Mouse (Mus musculus) lung, adult 2 months (tissue): ENCODE measurements at regions not wholly inside any gene's neighbourhood (a gene's known extent, or its start where the extent isn't known, plus 50 kb on each side); places are given as distances from the start of the nearest gene placed in this dataset.

Experiments used
- DNase-seq: peaks from one replicate; pipeline ENCODE4 v3.0.0; 2022
- H3K4me1 ChIP-seq: fragments of 200-500 bp; 2 replicates; pipeline ENCODE4 v1.6.1; 2011; ENCODE audit warnings: low read length; ENCODE audit not compliant: control insufficient read depth, insufficient read depth
- H3K4me3 ChIP-seq: fragments of 200-500 bp; replicated peaks from 2 replicates; pipeline ENCODE3; 2011; ENCODE audit warnings: low read depth, mild to moderate bottlenecking, control low read depth, low read length; ENCODE audit errors: extremely low read depth
- CTCF ChIP-seq: fragments of 200-500 bp; IDR thresholded peaks from 2 replicates; pipeline ENCODE4 v1.5.1; 2011; ENCODE audit warnings: mild to moderate bottlenecking, low read length, control low read depth; ENCODE audit not compliant: insufficient read depth
- POLR2A ChIP-seq: fragments of 200-500 bp; IDR thresholded peaks from 2 replicates; pipeline ENCODE4 v1.6.1; 2011; ENCODE audit warnings: low read depth, mild to moderate bottlenecking, control low read depth, low read length, borderline replicate concordance; ENCODE audit errors: extremely low read depth
- WGBS: fragments of 180-500 bp; shearing (Covaris S2); methylation state at CpG from one replicate; pipeline ENCODE4 v1.1.7; 2018; 5-methylcytosine and 5-hydroxymethylcytosine counted together

DNA sequence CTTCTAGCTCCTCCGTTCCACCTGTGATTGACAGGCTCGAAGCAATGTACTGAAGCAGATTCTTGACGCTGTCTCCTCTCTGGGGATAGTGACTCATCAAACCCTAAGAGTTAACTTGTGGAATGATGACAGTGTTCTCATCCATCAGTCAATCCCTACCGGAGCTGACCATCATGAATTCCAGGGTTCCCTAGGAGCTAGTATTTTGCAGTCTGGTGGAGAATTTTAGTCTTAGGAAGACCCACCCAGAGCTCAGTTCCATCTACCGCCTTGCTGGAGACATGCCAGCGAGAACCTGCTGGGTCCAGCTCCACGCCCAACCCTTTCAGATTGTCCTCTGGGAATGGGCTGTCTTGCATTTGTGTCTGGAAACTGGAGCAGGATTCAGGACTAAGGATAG, 85.4 kb upstream of the Zfp366 start:
- Histone ChIP-seq H3K4me3 (no peak overlapping the region), H3K4me1 (no peaks in the 10 kb centered on the region; the same call in 1 of the 2 replicates)
- no peak for DNase-seq
- TF ChIP-seq CTCF (no peak), POLR2A (no peak)
- WGBS: 79% methylated on average over 7 of the region's 7 CpGs

DNA sequence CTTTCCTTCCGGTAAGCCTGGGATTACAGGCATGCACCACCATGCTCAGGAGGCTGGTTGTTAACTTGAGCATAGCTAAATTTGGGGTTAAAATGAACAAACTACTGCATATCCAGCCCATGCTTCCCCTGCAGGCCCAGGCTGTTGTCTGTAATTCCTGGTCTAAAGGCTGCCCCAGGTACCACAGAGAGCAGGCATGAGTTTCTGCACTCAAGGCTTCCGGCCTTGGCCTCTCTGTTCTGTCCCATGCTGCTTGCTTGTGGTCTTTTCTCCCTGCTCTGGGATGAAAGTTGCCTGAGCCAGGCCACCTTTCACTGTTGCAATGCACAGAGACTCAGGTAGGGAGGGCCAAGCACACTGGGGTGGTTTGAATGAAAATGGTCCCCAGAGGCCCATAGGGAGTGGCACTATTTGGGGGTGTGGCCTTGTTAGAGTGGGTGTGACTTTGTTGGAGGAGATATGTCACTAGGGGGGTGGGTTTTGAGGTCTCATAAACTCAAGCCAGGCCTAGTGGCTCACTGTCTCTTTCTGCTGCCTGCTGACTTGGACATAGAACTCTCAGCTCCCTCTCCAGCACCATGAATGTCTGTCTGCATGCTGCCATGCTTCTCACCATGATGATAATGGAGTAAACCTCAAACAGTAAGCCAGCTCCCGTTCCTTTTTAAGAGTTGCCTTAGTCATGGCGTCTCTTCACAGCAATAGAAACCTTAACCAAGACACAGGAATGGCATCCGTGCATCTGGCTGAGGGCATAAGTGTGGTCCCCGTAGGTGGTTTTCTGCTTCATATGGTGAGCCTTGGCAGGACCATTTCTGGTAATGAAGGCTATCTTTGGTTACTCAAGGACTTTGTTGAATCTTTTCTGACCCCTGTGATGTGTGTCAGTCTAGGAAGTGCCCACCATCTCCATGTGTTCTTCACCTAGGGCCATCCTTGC, 86.7 kb upstream of the Zfp366 start:
- Histone ChIP-seq H3K4me1 (peaks cover 2% of the 10 kb centered on the region), H3K4me3 (no peak overlapping the region)
- no peak for TF ChIP-seq CTCF
- TF ChIP-seq POLR2A: no peak
- DNase-seq: no peak
- 98% methylated on average over 6 of the region's 6 CpGs for whole genome bisulfite sequencing

DNA sequence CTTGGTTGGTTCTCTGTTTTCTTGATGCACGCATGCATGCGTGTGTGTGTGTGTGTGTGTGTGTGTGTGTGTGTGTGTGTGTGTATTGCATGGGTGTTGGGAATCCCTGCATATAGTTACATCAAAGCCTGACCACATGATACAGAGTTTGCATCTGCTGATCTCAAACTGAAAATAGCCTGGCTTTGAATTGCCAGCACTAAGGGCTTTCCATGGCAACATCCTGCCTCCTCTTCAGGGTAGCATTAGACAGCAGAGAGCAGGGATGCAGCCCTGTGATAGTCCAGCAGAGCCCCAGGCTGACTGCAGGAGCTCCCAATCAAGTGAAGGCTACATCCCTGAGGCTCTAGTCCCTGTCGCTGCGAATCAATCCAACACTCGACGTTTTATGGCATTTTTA, 87.8 kb upstream of the Zfp366 start:
- peaks cover 2% of the 10 kb centered on the region for H3K4me1 ChIP-seq
- TF ChIP-seq CTCF: no peak
- no peak for TF ChIP-seq POLR2A
- 87% methylated on average over 6 of the region's 6 CpGs for WGBS
- no peak for DNase-seq
- no peak overlapping the region for H3K4me3 ChIP-seq

DNA sequence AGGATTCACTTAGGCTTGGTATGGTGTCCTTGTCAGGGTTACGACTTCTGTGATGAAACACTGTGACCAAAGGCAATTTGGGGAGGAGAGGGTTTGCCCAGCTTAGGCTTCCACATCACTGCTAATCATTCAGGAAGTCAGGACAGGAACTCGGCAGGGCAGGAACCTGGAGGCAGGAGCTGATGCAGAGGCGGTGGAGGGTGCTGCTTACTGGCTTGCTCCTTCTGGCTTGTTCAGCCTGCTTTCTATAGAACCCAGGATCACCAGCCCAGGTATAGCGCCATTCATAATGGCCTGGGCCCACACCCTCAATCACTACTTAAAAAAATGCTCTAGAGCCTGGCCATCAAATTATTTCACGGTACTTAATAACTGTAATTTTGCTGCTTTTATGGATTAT, 89.6 kb upstream of the Zfp366 start:
- no peak for DNase-seq
- no peak overlapping the region for H3K4me3 ChIP-seq
- WGBS: 88% methylated on average over 5 of the region's 5 CpGs
- H3K4me1 ChIP-seq: peaks cover 2% of the 10 kb centered on the region; the same call in 1 of the 2 replicates
- TF ChIP-seq CTCF (no peak), POLR2A (no peak)

DNA sequence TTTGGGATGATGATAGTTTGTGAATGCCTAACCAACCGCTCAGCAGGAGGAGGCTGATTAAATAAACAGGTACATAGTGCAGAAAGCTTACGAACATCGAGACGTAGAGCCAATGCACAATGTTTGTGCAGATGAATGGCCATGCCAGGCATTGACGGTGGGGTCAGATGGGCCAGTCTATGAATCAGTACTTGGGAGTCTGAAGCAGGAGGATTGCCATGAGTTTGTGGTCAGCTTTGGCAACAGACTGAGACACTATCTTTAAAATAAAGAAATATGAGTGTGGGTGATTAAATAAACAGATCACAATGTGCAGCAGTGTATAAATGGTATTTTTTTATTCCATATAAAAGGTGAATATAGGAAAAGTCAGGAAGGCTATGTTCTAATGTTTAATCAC, 90.4 kb upstream of the Zfp366 start:
- Histone ChIP-seq H3K4me3 (no peak overlapping the region), H3K4me1 (peaks cover 2% of the 10 kb centered on the region; the same call in 1 of the 2 replicates)
- no peak for DNase-seq
- 91% methylated on average over 5 of the region's 5 CpGs for WGBS
- TF ChIP-seq POLR2A (no peak), CTCF (no peak)

DNA sequence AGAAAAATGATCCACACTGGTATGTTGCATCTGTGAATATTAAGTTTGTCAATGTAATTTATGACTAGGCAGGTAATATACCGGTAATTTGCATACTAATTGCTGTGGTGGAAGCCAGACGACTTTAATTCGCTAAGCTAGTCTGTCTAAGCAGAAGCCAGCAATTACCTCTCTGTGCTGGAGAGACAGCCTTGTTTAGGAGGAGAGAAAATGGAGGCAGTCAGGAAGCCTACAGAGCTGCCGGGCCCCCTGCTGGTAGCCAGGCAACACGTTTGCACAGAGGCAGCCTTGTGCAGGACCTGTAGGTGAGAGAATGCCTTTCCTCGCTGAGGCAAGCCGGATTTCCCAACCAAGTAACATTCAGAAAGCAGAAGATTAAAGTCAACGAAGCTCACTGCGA, 91.4 kb upstream of the Zfp366 start:
- 9% methylated on average over 9 of the region's 9 CpGs for WGBS
- TF ChIP-seq CTCF (peak; percentile 82), POLR2A (no peak)
- no peak overlapping the region for H3K4me3 ChIP-seq
- DNase-seq: peak; percentile 62
- H3K4me1 ChIP-seq: peaks cover 2% of the 10 kb centered on the region; the same call in 1 of the 2 replicates

DNA sequence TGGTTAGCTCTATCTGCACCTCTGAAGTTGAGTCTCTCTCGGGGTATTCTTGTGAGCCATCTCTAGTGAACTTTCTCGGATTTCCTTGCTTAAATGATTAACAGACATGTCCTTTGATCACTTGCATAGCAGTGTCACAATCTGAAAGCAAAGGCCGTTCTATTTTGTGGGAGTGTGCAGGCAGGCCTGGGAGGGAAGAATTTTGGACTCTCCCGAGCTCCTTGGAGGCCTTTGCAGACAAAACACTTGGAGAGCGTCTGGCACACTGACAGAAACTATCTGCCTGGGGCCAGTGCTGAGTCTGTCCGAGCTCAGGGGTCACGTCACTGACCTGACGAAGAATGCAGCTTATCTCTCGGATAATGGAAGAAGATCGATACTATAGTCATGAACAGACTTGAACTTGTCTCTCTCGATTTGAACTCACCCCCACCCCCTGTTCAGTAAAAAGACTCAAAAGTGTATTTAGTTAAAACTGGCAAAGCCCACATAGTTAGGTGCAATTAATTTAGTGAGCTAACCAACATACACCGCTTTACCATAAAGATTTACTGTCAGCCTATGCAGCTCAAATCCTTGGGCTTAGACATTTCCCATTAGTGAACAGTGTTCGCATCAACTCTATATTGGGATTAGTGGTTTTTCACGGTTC, 92.2 kb upstream of the Zfp366 start:
- Histone ChIP-seq H3K4me3 (no peak overlapping the region), H3K4me1 (peaks cover 2% of the 10 kb centered on the region; the same call in 1 of the 2 replicates)
- no peak for DNase-seq
- no peak for TF ChIP-seq CTCF
- TF ChIP-seq POLR2A: no peak
- WGBS: 64% methylated on average over 14 of the region's 14 CpGs

DNA sequence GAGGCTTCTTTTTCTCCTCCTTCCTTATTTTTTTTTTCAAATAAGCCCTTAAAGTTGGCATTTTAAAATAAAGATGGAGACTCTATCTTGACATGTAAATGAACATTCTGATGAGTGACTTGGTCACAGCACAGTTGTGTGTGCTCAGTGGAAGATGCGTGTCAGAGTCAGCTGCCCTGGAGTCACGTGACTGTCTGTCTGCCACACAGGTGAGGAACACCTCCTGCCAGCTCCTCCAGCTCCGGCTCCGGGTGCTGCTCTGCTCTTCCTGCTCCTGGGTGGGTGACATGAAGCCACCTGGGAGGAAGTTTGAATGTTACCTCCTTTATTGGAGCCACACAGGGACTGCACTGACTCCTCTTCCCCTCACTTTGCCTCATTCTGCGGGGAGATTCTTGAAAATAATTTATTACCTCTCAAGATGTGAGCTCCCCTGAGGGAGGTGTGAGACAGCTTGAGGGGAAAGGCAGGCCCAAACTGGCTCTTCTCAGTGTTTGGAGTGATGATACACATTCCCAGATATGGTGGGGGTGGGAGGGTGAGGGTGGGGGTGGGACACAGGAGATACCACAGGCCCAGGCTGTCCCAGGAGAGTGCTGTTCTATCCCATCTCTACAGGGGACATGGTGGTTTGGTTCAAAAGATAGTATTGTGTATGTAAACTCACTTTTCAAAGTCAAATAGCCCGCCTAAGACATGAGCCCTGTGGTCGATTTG, 92.9 kb upstream of the Zfp366 start:
- Histone ChIP-seq H3K4me3 (no peak overlapping the region), H3K4me1 (peaks cover 2% of the 10 kb centered on the region; the same call in 1 of the 2 replicates)
- DNase-seq: no peak
- 73% methylated on average over 7 of the region's 7 CpGs for WGBS
- TF ChIP-seq POLR2A (no peak), CTCF (no peak)

DNA sequence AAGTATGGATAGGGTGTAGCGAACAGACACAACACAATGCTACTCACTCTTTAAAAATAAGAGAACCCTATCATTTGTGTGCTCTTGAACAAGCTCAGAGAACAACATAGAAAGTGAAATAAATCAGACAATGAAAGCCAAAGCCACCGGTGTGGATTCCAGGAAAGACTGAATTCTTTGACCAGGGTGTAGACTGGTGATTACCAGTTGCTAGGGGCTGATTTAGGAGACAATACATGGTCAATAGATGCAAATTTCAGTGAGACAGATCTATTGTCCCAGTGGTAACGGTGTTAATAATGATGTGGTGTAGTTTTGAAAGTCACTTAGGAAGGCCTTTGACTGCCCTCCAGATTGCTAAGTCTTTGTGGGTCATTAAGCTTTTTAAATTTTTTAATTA, 94.3 kb upstream of the Zfp366 start:
- TF ChIP-seq CTCF (no peak), POLR2A (no peak)
- no peak for DNase-seq
- WGBS: 86% methylated on average over 3 of the region's 3 CpGs
- no peak overlapping the region for H3K4me3 ChIP-seq
- peaks cover 2% of the 10 kb centered on the region; the same call in 1 of the 2 replicates for H3K4me1 ChIP-seq
